Mouse (Mus musculus): ENCODE measurements around the gene Fam135a. TPM values are rescaled to one million over a fixed set of nuclear protein-coding genes. Genes with fewer than 3 reads are reported as not detected.
A peak's percentile ranks its signal among the peaks of the same experiment; 100 is the strongest.

Fam135a gene
- total and polyA plus RNA-seq, 3 experiments, result 6.6 to 21.1 (median 21.0) TPM

DNA sequence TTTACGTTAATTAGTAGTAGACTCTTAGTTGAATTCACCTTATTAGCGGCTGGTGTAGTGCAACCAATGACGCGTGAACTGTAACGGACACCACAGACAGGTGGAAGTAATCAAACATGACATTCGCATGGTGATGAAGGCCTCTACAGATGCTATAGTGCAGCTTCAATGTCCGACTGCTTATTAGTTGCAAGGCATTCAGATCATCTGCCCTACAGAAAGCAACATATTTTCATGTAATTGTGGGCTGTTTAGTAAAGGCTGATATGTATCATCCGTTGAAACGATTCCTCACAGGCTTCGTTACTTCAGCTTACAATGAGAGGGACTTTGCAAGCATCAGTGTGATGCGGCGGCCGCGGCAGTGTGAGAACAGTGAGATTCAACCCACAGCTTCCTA, 44.4 kb downstream of the Fam135a start:
- TF ChIP-seq EP300 (IDR thresholded peaks at IDR 0.05; ENCODE audit: insufficient read depth, low read depth, low read length) (no peak), CTCF (IDR thresholded peaks at IDR 0.05) (no peak), POLR2A (IDR thresholded peaks at IDR 0.05; ENCODE audit: insufficient read depth, low read depth, low read length) (no peak)
- 94% methylated on average over 14 of the region's 14 CpGs for WGBS
- Histone ChIP-seq H3K36me3 (ENCODE audit: control insufficient read depth, insufficient read depth, low read length) (no peaks in the 10 kb centered on the region; the same call in 1 of the 2 replicates), H3K4me1 (ENCODE audit: control insufficient read depth, insufficient read depth, low read length) (no peaks in the 10 kb centered on the region), H3K27me3 (ENCODE audit: control insufficient read depth, insufficient read depth, low read length) (no peaks in the 10 kb centered on the region), H3K27ac (no peak overlapping the region), H3K9ac (ENCODE audit: low read depth, low read length) (no peak overlapping the region), H3K79me2 (replicated peaks; ENCODE audit: control insufficient read depth, insufficient read depth, low read length) (no peaks in the 10 kb centered on the region), H3K4me3 (no peak overlapping the region)
- no peak for DNase-seq
- intact Hi-C loops (cut with DNase I), result no loop called here

DNA sequence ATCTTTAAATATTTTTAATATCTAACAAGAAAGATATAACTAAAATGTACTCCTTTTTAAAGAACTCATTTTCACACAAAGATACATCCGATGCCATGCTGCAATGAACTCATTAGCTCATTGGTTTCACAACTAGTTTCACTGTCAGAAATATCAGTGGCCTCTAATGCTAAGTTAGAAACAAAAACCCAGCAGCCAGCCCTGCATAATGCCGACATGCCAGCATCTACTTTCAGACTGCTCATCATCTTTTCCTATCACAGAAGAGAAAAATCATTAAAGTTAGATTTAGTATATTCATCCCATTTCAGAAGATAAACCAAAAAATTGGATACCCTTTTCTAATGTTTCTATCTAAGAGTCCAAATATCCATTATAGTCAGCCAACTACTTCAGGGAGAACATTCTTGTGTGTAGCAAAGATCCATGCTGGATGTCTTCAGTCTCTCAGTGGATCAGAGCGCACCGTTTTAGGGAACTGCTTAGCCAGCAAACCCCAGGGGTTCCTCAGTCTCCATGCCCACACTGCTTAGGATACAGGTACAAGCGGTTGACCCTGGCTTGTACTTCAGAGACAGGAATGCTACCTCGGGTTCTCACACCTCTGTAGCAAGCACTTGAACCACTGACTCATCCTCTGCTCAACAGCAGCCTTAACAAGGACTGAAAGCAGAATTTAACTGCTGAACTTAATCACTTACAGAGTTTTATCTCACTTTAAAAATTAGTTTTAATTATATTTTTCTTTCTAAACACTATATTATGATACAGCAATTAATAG, 53.2 kb downstream of the Fam135a start:
- TF ChIP-seq POLR2A (IDR thresholded peaks at IDR 0.05; ENCODE audit: insufficient read depth, low read depth, low read length) (no peak), EP300 (IDR thresholded peaks at IDR 0.05; ENCODE audit: insufficient read depth, low read depth, low read length) (no peak), CTCF (IDR thresholded peaks at IDR 0.05) (no peak)
- 79% methylated on average over 6 of the region's 6 CpGs for WGBS
- no peaks in the 10 kb centered on the region for H3K27me3 ChIP-seq (ENCODE audit: control insufficient read depth, insufficient read depth, low read length)
- no peak for DNase-seq
- no peak overlapping the region for H3K4me3 ChIP-seq
- H3K27ac ChIP-seq, result no peak overlapping the region
- no peaks in the 10 kb centered on the region for H3K4me1 ChIP-seq (ENCODE audit: control insufficient read depth, insufficient read depth, low read length)
- H3K36me3 ChIP-seq (ENCODE audit: control insufficient read depth, insufficient read depth, low read length), result no peaks in the 10 kb centered on the region
- H3K79me2 ChIP-seq (replicated peaks; ENCODE audit: control insufficient read depth, insufficient read depth, low read length), result no peaks in the 10 kb centered on the region
- intact Hi-C loops (cut with DNase I), result no loop called here
- no peak overlapping the region for H3K9ac ChIP-seq (ENCODE audit: low read depth, low read length)

DNA sequence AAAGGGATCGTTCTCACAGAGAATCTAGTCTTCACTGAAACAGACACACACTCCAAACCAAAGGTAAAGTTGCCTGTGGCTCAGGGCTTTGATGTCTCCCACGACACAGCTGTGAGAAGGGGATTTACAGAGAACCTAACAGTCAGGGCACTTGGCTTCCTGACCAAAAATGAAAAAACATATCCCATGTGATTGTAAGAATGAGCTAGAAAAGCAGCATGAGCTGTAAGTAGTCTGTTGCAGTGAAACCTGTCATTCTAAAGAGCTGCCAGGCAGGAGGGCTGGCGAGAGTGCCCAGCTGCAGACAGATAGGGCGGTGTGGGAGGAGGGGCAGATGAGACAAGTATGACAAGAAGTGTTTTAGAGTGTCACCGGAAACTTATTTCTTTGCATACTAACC, 54.5 kb downstream of the Fam135a start:
- Histone ChIP-seq H3K27me3 (ENCODE audit: control insufficient read depth, insufficient read depth, low read length) (no peaks in the 10 kb centered on the region), H3K27ac (no peak overlapping the region), H3K9ac (ENCODE audit: low read depth, low read length) (no peak overlapping the region), H3K4me3 (no peak overlapping the region), H3K36me3 (ENCODE audit: control insufficient read depth, insufficient read depth, low read length) (no peaks in the 10 kb centered on the region), H3K4me1 (ENCODE audit: control insufficient read depth, insufficient read depth, low read length) (no peaks in the 10 kb centered on the region), H3K79me2 (replicated peaks; ENCODE audit: control insufficient read depth, insufficient read depth, low read length) (no peaks in the 10 kb centered on the region)
- TF ChIP-seq EP300 (IDR thresholded peaks at IDR 0.05; ENCODE audit: insufficient read depth, low read depth, low read length), result no peak
- TF ChIP-seq POLR2A (IDR thresholded peaks at IDR 0.05; ENCODE audit: insufficient read depth, low read depth, low read length), result no peak
- no peak for TF ChIP-seq CTCF (IDR thresholded peaks at IDR 0.05)
- no peak for DNase-seq
- intact Hi-C loops (cut with DNase I), result no loop called here
- 66% methylated on average over 5 of the region's 5 CpGs for WGBS

- TF ChIP-seq CTCF (IDR thresholded peaks at IDR 0.05) (no peak), EP300 (IDR thresholded peaks at IDR 0.05; ENCODE audit: insufficient read depth, low read depth, low read length) (no peak), POLR2A (IDR thresholded peaks at IDR 0.05; ENCODE audit: insufficient read depth, low read depth, low read length) (no peak)
- WGBS, result 87% methylated on average over 5 of the region's 5 CpGs
- Histone ChIP-seq H3K4me3 (no peak overlapping the region), H3K27ac (no peak overlapping the region), H3K79me2 (replicated peaks; ENCODE audit: control insufficient read depth, insufficient read depth, low read length) (no peaks in the 10 kb centered on the region), H3K27me3 (ENCODE audit: control insufficient read depth, insufficient read depth, low read length) (no peaks in the 10 kb centered on the region), H3K9ac (ENCODE audit: low read depth, low read length) (no peak overlapping the region), H3K4me1 (ENCODE audit: control insufficient read depth, insufficient read depth, low read length) (no peaks in the 10 kb centered on the region), H3K36me3 (ENCODE audit: control insufficient read depth, insufficient read depth, low read length) (no peaks in the 10 kb centered on the region)
- no peak for DNase-seq
- intact Hi-C loops (cut with DNase I), result no loop called here
Measured at GRCm38 (mm10) chr1:24043007-24043406, 57.1 kb downstream of the Fam135a start.

DNA sequence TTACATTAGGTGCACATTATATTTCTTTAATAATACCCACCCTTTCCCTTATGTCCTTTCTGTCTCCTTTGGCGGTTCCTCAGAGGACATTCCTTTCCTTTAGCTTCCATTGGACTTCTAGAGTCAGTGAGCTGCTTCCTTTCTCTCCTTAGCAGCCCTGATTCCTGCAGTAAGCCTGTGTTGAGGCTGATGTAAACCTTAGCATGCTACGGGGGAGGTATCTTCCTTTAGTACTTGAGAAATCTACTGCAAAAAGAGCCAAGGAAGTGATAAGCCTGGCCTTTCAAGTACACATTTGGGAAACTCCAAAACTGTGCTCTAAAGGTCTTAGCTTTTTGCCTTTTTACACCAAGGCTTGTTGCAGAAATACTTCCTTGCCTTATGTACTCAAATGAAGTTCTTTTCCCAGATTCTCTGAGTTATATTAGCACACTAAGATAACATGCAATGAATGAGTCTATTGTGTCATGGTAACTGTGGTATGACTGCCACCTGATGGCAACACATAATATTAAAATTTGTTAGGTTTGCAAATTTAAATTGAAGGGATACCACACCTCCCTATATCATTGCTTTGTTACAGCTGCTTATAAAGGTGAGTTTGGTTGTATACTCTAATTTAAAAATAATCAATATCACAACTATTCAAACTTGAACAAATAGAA, 66.2 kb downstream of the Fam135a start:
- Histone ChIP-seq H3K9ac (ENCODE audit: low read depth, low read length) (no peak overlapping the region), H3K27ac (no peak overlapping the region), H3K79me2 (replicated peaks; ENCODE audit: control insufficient read depth, insufficient read depth, low read length) (no peaks in the 10 kb centered on the region), H3K36me3 (ENCODE audit: control insufficient read depth, insufficient read depth, low read length) (no peaks in the 10 kb centered on the region), H3K4me1 (ENCODE audit: control insufficient read depth, insufficient read depth, low read length) (no peaks in the 10 kb centered on the region), H3K4me3 (no peak overlapping the region), H3K27me3 (ENCODE audit: control insufficient read depth, insufficient read depth, low read length) (no peaks in the 10 kb centered on the region)
- no peak for DNase-seq
- TF ChIP-seq CTCF (IDR thresholded peaks at IDR 0.05), result peak; percentile 65
- TF ChIP-seq EP300 (IDR thresholded peaks at IDR 0.05; ENCODE audit: insufficient read depth, low read depth, low read length), result no peak
- 48% methylated on average over 2 of the region's 2 CpGs for WGBS
- intact Hi-C loops (cut with DNase I), result loop anchor here (1.0 to 5.0 kb wide), 2 partner anchors 207 to 272 kb away; partner anchors contain the start of gene B3gat2

DNA sequence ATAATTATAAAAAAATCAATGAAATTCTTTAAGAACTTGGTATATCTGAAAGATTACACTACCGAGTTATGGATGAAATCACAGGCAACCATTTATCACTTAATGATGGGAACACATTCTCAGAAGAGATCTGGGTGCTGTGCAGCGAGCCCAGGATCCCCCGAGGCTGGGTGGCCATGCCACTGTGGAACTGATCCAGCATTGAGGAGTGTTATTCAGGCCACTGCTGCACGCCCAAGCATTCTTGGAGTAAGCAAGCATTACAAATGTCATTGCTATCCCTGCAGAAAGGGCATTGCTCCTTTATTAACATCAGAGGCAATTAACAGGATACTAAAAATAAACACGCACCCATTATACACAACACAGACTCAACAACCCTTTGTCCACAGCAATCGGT, 89.3 kb downstream of the Fam135a start:
- Histone ChIP-seq H3K9ac (ENCODE audit: low read depth, low read length) (no peak overlapping the region), H3K79me2 (replicated peaks; ENCODE audit: control insufficient read depth, insufficient read depth, low read length) (no peaks in the 10 kb centered on the region), H3K27ac (no peak overlapping the region), H3K27me3 (ENCODE audit: control insufficient read depth, insufficient read depth, low read length) (no peaks in the 10 kb centered on the region), H3K4me1 (ENCODE audit: control insufficient read depth, insufficient read depth, low read length) (no peaks in the 10 kb centered on the region), H3K36me3 (ENCODE audit: control insufficient read depth, insufficient read depth, low read length) (no peaks in the 10 kb centered on the region), H3K4me3 (no peak overlapping the region)
- TF ChIP-seq EP300 (IDR thresholded peaks at IDR 0.05; ENCODE audit: insufficient read depth, low read depth, low read length), result no peak
- no peak for TF ChIP-seq POLR2A (IDR thresholded peaks at IDR 0.05; ENCODE audit: insufficient read depth, low read depth, low read length)
- no peak for TF ChIP-seq CTCF (IDR thresholded peaks at IDR 0.05)
- intact Hi-C loops (cut with DNase I), result no loop called here
- DNase-seq, result no peak
- WGBS, result 71% methylated on average over 6 of the region's 6 CpGs
